Mouse (Mus musculus) heart, postnatal 0 days (tissue): ENCODE results near the gene Atg101. TPM values are rescaled to one million over a fixed set of nuclear protein-coding genes. Genes with fewer than 3 reads are reported as not detected.

Source experiments
- ATAC-seq: fragments of 200-750 bp; cut with Nextera tagmentation; 2 replicates; pipeline ENCODE4 v1.8.0; 2017; ENCODE audit warnings: low read depth, moderate number of reproducible peaks, moderate library complexity; ENCODE audit not compliant: insufficient read depth
- DNase-seq: peaks from one replicate; pipeline ENCODE4 v3.0.0-alpha.2; 2016; ENCODE audit warnings: low spot score
- H3K27ac ChIP-seq: fragments of 300-500 bp; sonication (generic); 2 replicates; pipeline ENCODE4 v1.5.1; 2014; ENCODE audit warnings: low read depth, mild to moderate bottlenecking
- H3K27me3 ChIP-seq: fragments of 300-500 bp; sonication (generic); 2 replicates; pipeline ENCODE4 v1.6.1; 2014; ENCODE audit warnings: low read length, mixed read lengths; ENCODE audit not compliant: control insufficient read depth, insufficient read depth
- H3K36me3 ChIP-seq: fragments of 300-500 bp; sonication (generic); replicated peaks from 2 replicates; pipeline ENCODE4 v1.6.1; 2014; ENCODE audit warnings: low read length, mixed read lengths; ENCODE audit not compliant: control insufficient read depth, insufficient read depth
- H3K4me1 ChIP-seq: fragments of 300-500 bp; sonication (generic); 2 replicates; pipeline ENCODE4 v1.6.1; 2014; ENCODE audit warnings: antibody characterized with exemption; ENCODE audit not compliant: control insufficient read depth, insufficient read depth
- H3K4me2 ChIP-seq: fragments of 300-500 bp; sonication (generic); 2 replicates; pipeline ENCODE4 v1.6.1; 2014; ENCODE audit warnings: low read depth, mild to moderate bottlenecking, low read length, moderate library complexity
- H3K4me3 ChIP-seq: fragments of 300-500 bp; sonication (generic); 2 replicates; pipeline ENCODE4 v1.5.1; 2014; ENCODE audit warnings: low read depth, low read length
- H3K9ac ChIP-seq: fragments of 300-500 bp; sonication (generic); replicated peaks from 2 replicates; pipeline ENCODE4 v1.6.1; 2014; ENCODE audit warnings: low read depth, low read length, mixed read lengths
- H3K9me3 ChIP-seq: fragments of 300-500 bp; sonication (generic); replicated peaks from 2 replicates; pipeline ENCODE4 v1.6.1; 2016; ENCODE audit warnings: low read length; ENCODE audit not compliant: control insufficient read depth
- CTCF ChIP-seq: IDR thresholded peaks from 2 replicates; pipeline ENCODE4 v1.5.1; 2016; ENCODE audit warnings: antibody characterized with exemption, control low read depth, low read depth
- EP300 ChIP-seq: IDR thresholded peaks from 2 replicates; pipeline ENCODE4 v1.6.1; 2016; ENCODE audit warnings: antibody characterized with exemption, low read depth
- WGBS: fragments of 180-500 bp; shearing (Covaris S2); extraction: QIAGEN DNeasy Blood & Tissue Kit; methylation state at CpG from one replicate; pipeline ENCODE4 v1.1.7; 2014; 5-methylcytosine and 5-hydroxymethylcytosine counted together
- polyA plus RNA-seq: library from polyadenylated mRNA; unstranded; fragments of >200 nt; fragmentation: Nextera tagmentation; extraction: Ambion mirVana; gene quantifications from 2 replicates; pipeline ENCODE4 v1.2.1, GENCODE M21; 2015
- total RNA-seq: library from RNA; depleted of rRNA; stranded (reverse); fragments of >200 nt; gene quantifications from 2 replicates; pipeline ENCODE4 v1.2.3, GENCODE M21; 2014; ENCODE audit warnings: low replicate concordance

Atg101 gene
- total and polyA plus RNA-seq, 2 experiments from 2014 or later: 48.6 to 61.6 TPM

DNA sequence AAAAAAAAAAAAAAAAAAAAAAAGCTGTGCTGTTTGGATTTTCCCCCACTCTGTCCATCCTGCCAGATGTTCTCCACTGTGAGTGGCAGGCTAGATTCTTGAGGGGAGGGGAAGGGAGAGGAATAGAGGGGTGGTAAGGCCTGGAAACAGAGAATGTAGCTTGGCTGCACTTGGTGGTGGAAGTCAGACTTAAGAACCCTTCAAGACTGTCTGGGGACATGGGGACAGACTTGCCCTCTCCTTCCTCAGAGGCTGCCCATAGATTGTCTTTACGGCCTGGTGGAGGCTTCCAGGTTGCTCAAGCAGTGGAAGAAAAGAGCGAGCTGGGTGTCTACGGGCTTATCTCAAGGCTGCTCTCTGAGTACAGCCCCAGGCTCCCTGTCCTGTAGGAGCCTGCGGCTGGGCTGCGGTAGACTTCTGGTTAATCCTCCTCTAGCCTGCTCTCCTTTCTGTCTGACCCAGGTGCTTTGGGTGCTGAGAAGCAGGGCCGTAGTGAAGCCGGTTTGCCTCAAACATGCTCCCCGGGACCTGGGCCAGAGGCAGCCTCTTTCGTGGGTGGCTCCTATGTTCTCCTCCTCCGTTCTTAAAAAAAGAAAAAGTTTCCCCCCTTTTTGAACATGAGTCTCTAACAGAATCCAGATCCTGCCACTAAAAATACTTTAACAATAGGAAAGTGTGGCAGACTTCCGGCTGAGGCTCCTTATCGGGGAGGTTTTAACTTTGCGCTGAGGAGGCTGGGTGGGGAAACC, 23.0 kb upstream of the Atg101 start:
- ATAC-seq: peak; percentile 4; the same call in 1 of the 2 replicates
- peak overlapping the region; percentile 27 for H3K4me3 ChIP-seq
- DNase-seq: peak; percentile 48
- H3K27ac ChIP-seq: peak overlapping the region; percentile 93
- no peaks in the 10 kb centered on the region for H3K36me3 ChIP-seq
- H3K9ac ChIP-seq: peak overlapping the region; percentile 52
- H3K4me2 ChIP-seq: peak overlapping the region; percentile 58
- TF ChIP-seq CTCF: no peak
- TF ChIP-seq EP300: peak; percentile 32; the same call in 1 of the 2 replicates
- 4% methylated on average over 13 of the region's 13 CpGs for WGBS
- peaks cover 51% of the 10 kb centered on the region for H3K4me1 ChIP-seq
- no peaks in the 10 kb centered on the region for H3K9me3 ChIP-seq
- no peaks in the 10 kb centered on the region for H3K27me3 ChIP-seq

DNA sequence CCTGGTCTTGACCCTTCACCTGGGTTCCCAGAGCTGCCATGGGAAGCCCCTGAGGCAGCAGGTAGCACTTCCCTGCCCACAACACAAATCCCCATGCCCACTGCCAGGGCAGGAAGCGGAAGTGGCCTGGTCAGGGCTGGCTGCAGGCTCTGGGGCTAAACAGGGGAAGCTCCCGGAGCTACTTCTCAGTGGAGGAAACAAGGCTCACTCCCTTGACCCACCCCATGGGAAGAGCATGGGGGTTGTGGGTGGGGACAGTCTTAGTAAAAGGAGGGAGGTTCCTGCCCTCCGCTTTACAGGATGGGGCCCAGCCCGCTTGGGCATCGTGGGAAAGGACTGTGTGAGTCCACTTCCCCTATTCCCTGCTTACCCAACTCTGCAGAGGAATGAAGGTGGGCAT, 21.6 kb upstream of the Atg101 start:
- Histone ChIP-seq H3K36me3 (no peaks in the 10 kb centered on the region), H3K4me3 (no peak overlapping the region), H3K4me2 (no peak overlapping the region), H3K4me1 (peaks cover 46% of the 10 kb centered on the region), H3K9ac (no peak overlapping the region), H3K27ac (peak overlapping the region; percentile 93; the same call in 1 of the 2 replicates), H3K9me3 (no peaks in the 10 kb centered on the region), H3K27me3 (no peaks in the 10 kb centered on the region)
- TF ChIP-seq EP300: no peak
- TF ChIP-seq CTCF: no peak
- DNase-seq (no peak), ATAC-seq (no peak)
- WGBS: 65% methylated on average over 5 of the region's 5 CpGs

DNA sequence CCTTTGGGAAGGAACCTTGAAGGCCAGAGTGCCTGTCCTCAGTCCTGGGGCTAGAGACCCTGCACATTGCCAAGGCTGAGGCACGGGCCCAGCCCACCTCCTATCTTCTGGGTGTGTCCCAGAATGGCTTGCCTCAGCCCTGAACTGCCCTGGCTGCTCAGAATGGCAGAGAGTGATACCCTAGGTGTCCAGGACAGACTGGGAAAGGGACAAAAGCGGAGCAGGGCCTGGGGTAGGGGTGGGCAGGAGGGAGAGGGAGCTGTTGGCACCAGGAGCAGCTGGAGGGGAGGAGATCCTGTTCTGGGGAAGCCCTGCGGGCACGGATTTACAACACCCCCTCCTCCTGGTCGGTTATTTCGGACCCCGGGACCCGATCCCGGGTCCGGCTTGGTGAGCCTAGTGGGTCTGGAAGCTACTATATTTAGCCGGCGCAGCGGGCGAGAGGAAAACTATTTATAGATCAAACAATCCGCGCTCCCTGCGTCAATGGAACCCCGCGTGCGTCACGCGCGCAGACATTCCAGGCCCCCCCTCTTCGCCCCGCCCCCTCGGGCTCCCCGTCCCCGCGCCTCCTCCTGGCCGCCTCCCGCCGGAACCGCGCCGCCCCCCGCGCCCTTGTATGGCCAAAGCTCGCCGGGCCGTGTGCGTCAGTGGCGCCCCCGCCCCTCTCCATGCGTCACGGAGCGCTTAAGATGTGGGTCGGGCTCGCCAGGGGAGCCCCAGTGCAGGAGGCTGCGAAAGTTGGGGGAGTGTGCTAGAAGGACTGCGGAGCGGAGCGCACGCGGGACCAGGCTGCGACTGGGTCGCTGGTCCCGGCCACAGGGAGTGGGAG, 17.7 kb upstream of the Atg101 start:
- Histone ChIP-seq H3K36me3 (peaks cover 15% of the 10 kb centered on the region), H3K4me1 (peaks cover 39% of the 10 kb centered on the region), H3K27ac (peak overlapping the region; percentile 91), H3K4me2 (peak overlapping the region; percentile 95), H3K4me3 (peak overlapping the region; percentile 64), H3K9me3 (no peaks in the 10 kb centered on the region), H3K9ac (peak overlapping the region; percentile 61), H3K27me3 (no peaks in the 10 kb centered on the region)
- DNase-seq (peak; percentile 95), ATAC-seq (peak; percentile 92)
- TF ChIP-seq CTCF (no peak; the same call in none of the 2 replicates), EP300 (peak; percentile 84)
- 2% methylated on average over 55 of the region's 57 CpGs for WGBS

DNA sequence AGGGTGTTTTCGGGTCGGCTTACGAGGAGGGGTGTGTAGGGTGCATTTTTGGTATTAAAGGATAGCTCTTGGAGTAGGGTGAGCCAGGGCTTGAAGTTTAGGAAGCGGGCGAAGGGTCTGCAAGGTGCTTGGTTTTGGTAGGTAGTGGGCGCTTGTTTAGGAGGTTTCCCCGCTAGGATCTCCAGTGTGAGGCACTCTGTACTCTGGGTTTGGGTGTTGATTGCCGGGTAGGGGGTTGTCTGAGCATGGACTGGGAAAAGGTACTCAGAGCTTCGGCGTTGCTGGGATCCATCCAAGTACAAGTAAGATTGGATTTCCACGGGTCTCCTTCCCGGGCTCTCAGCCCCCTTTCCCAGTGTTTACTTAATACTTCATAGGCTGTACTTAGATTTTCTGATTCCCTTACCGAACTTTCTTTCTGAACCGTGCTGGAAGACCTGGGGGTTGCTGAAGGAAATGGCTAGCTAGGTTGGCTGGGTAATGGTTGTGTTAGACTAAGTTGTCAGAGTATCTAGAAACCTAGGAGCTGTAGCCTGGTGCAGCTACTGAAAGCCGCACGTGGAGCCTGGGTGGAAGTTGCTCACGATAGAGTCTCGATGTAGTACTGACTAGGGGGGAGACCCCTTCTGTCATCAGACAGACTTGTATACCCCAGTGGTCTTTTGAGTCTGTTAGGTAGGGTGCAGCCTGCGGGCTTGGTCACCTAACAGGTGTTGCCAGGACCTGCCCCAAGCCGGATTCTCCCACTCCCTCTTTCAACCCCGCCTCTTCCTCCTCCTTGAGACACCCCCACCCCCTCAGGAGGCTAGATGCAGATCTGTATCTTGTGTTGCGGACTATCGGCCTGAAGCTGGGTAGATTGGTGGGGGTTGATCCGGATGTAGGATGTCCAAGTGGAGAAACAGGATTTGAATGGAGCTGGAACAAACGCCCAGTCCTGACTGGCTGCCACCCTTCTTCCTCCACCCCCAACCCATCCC, 16.7 kb upstream of the Atg101 start:
- DNase-seq: no peak
- Histone ChIP-seq H3K4me1 (peaks cover 29% of the 10 kb centered on the region), H3K36me3 (peaks cover 25% of the 10 kb centered on the region), H3K27ac (peak overlapping the region; percentile 52), H3K4me3 (peak overlapping the region; percentile 64), H3K27me3 (no peaks in the 10 kb centered on the region), H3K9ac (peak overlapping the region; percentile 61), H3K4me2 (peak overlapping the region; percentile 95), H3K9me3 (no peaks in the 10 kb centered on the region)
- no peak for ATAC-seq
- 5% methylated on average over 25 of the region's 25 CpGs for WGBS
- no peak for TF ChIP-seq EP300
- TF ChIP-seq CTCF: no peak

DNA sequence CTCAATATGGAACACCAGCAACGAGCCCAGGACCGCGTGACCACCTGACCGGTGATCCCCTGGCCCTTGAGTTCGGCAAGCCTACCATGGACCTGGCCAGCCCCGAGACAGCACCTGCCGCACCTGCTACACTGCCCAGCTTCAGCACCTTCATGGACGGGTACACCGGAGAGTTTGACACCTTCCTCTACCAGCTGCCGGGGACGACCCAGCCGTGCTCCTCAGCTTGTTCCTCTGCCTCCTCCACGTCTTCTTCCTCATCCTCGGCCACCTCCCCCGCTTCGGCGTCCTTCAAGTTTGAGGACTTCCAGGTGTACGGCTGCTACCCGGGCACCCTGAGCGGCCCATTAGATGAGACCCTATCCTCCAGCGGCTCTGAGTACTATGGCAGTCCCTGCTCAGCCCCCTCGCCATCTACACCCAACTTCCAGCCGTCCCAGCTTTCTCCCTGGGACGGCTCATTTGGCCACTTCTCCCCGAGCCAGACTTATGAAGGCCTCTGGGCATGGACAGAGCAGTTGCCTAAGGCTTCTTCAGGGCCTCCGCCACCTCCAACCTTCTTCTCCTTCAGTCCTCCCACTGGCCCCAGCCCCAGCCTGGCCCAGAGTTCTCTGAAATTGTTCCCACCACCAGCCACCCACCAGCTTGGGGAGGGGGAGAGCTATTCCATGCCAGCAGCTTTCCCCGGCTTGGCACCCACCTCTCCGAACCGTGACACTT, 13.8 kb upstream of the Atg101 start:
- TF ChIP-seq EP300 (no peak), CTCF (no peak)
- DNase-seq: no peak
- WGBS: 87% methylated on average over 29 of the region's 29 CpGs

More for the DNA sequence above, 13.8 kb upstream of the Atg101 start:
- H3K36me3 ChIP-seq: peaks cover 51% of the 10 kb centered on the region
- H3K27me3 ChIP-seq: no peaks in the 10 kb centered on the region
- H3K4me1 ChIP-seq: peaks cover 23% of the 10 kb centered on the region
- no peak overlapping the region for H3K27ac ChIP-seq
- no peaks in the 10 kb centered on the region for H3K9me3 ChIP-seq
- H3K9ac ChIP-seq: no peak overlapping the region
- H3K4me3 ChIP-seq: no peak overlapping the region
- no peak for ATAC-seq
- no peak overlapping the region for H3K4me2 ChIP-seq
